Mouse (Mus musculus) CH12.LX (cell line): ENCODE measurements at regions not wholly inside any gene's neighbourhood (a gene's known extent, or its start where the extent isn't known, plus 50 kb on each side); places are given as distances from the start of the nearest gene placed in this dataset.

Source experiments
- CTCF ChIP-seq, 2 experiments: IDR thresholded peaks in 1 of 2; conservative IDR thresholded peaks in 1 of 2; 2 replicates each; pipeline ENCODE4 v1.5.1; 2011 to 2012; ENCODE audit warnings: low read depth in 2 of 2, low read length in 2 of 2, improper control_type of control experiment in 1 of 2, inconsistent platforms in 1 of 2, mild to moderate bottlenecking in 1 of 2, moderate library complexity in 1 of 2
- E2F4 ChIP-seq: IDR thresholded peaks from 2 replicates; pipeline ENCODE4 v1.6.1; 2011; ENCODE audit warnings: low read depth, low read length, improper control_type of control experiment; ENCODE audit not compliant: insufficient replicate concordance
- EP300 ChIP-seq: IDR thresholded peaks from 2 replicates; pipeline ENCODE4 v1.6.1; 2011; ENCODE audit warnings: low read length, improper control_type of control experiment
- MXI1 ChIP-seq: IDR thresholded peaks from 2 replicates; pipeline ENCODE4 v1.6.1; 2011; ENCODE audit warnings: mild to moderate bottlenecking, low read depth, low read length, improper control_type of control experiment
- MYC ChIP-seq: IDR thresholded peaks from 2 replicates; pipeline ENCODE4 v1.6.1; 2011; ENCODE audit warnings: low read depth, mild to moderate bottlenecking, improper control_type of control experiment, low read length
- NRF1 ChIP-seq: IDR thresholded peaks from 2 replicates; pipeline ENCODE4 v1.6.1; 2014; ENCODE audit warnings: low read depth, mild to moderate bottlenecking, inconsistent platforms, low read length, improper control_type of control experiment, moderate library complexity
- POLR2AphosphoS2 ChIP-seq: IDR thresholded peaks from 2 replicates; pipeline ENCODE4 v1.6.1; 2011; ENCODE audit warnings: low read depth, low read length, improper control_type of control experiment
- SMC3 ChIP-seq: IDR thresholded peaks from 2 replicates; pipeline ENCODE4 v1.6.1; 2011; ENCODE audit warnings: low read depth, low read length, improper control_type of control experiment

DNA sequence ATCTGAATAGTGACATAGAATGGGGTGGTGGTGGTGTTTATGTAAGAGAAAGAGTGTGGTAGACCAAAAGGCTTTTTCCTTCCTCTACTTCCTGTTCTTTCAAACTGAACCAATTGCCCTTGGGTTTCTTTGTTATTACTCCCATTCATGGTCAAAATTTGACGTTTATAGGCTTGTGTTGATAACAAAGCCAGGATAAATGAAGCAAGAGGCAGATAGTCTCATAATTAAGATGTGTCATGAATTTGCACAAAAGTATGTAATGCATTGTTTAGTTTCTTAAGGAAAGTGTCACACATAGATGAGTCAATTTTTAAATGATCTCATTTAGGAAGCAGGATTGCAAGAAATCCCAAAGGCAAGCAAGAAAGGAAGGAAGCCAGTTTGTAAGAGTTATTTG is 73.9 kb upstream of the Rnd3 start:
- no peak for TF ChIP-seq CTCF (conservative IDR thresholded peaks at IDR 0.05 in 1 of 2, IDR thresholded peaks at IDR 0.05 in 1 of 2; ENCODE audit: low read depth in 2 of 2, low read length in 2 of 2)
- TF ChIP-seq EP300, result no peak
- TF ChIP-seq MYC, result no peak
- TF ChIP-seq E2F4, result no peak
- TF ChIP-seq MXI1, result no peak
- TF ChIP-seq NRF1, result no peak
- no peak for TF ChIP-seq SMC3
- no peak for TF ChIP-seq POLR2AphosphoS2
